Mouse (Mus musculus) ES-Bruce4 (cell line): Measurements from ENCODE around the gene Tnfsfm13.

ENCODE experiments used
- CTCF ChIP-seq: IDR thresholded peaks from one replicate; pipeline ENCODE4 v1.8.1; 2011; ENCODE audit warnings: low read depth, low read length
- POLR2A ChIP-seq: IDR thresholded peaks from one replicate; pipeline ENCODE4 v1.8.1; 2011; ENCODE audit warnings: low read length; ENCODE audit not compliant: insufficient read depth

GRCm38 (mm10) chr11:69682209-69682839, 13.6 kb downstream of the Tnfsfm13 start:
- TF ChIP-seq CTCF: no peak
- no peak for TF ChIP-seq POLR2A
